Mouse (Mus musculus) adrenal gland, postnatal 10 days (tissue): Measurements from ENCODE around the gene Shank2. TPM values are rescaled to one million over a fixed set of nuclear protein-coding genes. Genes with fewer than 3 reads are reported as not detected.

ENCODE experiments used
- DNase-seq: peaks from one replicate; pipeline ENCODE4 v3.0.0; 2021; ENCODE audit warnings: mixed read lengths
- total RNA-seq, 2 experiments: library from RNA; stranded (reverse); gene quantifications; 2 replicates each; pipeline ENCODE4 v1.2.3; 2021

The Shank2 gene
- total RNA-seq, 2 experiments from 2014 or later: 3.6 to 6.5 TPM

DNA sequence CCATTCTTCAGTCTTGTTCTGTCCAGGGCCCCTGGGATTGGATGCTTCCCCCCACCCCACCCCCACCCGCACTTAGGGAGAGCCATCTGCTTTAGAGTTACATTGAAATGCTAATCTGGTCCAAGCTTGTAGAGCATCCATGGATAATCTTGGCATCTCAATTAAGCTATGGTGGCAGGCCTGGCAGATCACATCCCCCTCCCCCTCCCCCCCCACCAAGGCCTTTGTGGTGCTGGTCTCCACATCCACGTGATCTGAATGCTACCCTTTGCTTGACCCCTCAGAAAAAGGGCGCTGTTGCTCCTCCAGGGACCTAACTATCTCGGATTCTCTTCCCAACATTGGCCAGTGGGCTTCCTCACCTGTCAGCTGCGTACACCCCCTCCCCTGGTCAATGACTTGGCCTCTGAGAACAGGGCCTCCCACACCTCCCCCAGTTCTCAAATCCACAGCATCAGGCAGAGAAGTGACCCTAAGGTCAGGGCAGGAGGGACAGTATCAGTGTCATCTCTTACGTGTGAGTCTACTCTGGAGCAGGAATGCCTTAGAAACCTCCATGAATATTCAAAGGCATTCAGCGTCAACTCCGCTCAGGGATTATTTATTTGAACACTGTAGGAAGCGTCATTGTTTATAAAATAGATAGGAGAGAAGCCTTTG, 104.8 kb downstream of the Shank2 start:
- no peak for DNase-seq

DNA sequence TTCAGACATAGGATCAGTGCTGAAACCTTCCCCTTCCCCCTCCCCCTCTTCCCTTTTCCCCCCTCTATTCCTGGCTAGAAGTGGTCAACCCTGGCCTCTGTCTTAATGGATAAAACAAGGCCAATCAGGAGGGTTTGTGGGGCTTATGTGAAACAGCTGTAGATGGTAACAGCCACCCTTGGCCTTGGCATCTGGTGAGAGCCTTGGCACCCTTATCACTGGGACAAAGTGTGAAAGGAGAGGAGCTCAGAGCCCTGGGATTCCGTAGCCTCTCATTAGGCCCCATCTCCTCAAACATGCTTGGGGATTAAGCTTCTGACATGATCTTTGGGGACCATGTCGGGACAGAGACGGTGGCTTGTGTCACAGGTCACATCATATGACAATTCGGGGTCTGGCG, 106.4 kb downstream of the Shank2 start:
- peak; percentile 27 for DNase-seq

DNA sequence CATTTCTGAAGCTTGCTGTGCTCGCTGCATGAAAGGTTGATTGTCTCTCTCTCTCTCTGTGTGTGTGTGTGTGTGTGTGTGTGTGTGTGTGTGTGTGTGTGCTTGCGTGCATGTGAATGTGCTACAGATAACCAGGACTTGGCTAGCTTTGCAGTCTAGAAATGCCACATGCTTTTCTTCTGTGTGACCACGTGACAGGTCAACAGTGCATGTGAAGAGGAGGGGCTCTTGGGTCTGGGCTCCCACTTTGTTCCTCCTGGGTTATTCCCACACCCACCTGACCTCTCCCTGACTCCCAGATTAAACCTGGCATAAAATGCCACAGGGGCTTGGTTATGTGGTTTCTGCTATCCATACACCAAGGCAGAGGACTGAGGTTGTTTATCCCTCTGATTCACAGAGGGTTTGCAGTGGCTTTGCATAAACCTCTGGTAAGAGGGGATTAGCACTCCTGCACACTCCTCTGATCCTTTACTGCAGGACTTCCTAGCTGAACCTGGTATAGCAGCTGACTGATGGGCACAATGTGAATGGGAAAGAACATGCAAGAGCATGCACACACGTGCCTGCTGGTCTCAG, 109.4 kb downstream of the Shank2 start:
- DNase-seq: no peak

- no peak for DNase-seq
Measured at GRCm38 (mm10) chr7:144111981-144112380, 110.3 kb downstream of the Shank2 start.

DNA sequence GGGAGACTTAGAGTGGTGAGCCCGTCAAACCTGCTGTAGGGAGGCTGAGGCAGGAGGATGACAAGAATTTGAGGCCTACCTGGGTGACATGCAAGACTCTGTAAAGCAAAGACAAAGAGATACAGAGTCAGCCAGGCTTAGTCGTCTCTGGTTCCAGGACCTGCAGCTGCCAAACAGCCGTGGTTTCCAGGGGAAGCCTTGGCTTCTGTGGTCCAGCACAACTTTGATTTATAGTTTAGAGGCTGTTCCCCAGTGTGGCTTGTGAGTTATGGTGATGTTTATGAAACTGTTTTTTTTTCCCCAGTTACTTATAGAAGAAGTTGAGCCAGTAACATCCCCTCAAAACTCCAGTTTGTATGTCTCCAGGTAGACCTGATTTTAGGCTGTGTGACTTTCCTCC, 112.5 kb downstream of the Shank2 start:
- DNase-seq: no peak

DNA sequence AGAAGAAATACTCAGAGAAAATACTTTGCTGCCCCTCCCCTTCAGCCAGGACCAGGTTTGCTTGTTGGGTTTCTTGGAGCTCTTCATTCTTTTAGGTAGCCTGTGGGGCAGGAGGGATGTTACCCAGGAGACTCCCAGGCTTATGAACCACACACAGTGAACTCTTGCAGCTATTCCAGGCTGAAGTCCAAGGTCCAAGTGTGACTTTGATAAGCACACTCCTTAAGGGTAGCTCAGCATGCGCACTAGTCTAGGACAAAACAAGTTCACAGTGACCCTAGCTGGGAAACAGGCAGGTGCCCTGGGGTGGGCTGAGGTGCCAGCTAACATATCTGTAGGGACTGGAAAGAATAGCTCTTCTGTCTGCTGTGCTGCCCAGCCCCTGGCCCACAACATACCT, 117.8 kb downstream of the Shank2 start:
- no peak for DNase-seq

GRCm38 (mm10) chr7:144132699-144133387, 131.1 kb downstream of the Shank2 start:
- no peak for DNase-seq

DNA sequence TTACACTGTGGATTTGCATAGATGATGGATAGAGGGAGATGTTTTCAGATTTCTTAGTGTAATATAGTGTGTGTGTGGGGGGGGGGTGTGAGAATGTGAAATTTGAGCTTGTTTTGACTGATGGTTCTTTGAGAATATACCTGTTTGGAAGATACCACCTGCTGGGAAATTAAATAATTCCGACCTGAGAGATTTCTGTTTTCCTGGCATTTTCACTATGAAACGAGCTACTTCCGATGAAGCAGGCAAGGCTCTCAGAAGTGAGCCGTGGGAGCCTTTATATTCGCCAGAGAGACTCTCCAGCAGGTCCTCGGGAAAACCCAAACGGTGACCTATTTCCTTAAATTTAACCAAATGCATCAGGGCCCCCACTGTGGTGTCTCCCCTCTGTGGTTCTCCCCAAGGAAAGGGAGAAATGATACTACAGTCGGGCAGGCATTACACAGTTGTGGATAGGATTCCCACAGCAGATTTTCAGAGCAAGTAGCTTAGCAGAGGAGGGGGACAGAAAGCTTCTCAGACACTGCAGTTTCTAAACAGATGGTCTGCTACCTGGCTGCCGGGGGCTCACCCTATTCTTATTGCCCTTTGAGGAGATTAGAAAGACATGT, 131.8 kb downstream of the Shank2 start:
- DNase-seq: no peak

GRCm38 (mm10) chr7:144134699-144135098, 133.0 kb downstream of the Shank2 start:
- DNase-seq: no peak

- no peak for DNase-seq
Measured at GRCm38 (mm10) chr7:144137827-144138226, 136.1 kb downstream of the Shank2 start.

- DNase-seq: peak; percentile 14
Measured at GRCm38 (mm10) chr7:144138476-144138875, 136.7 kb downstream of the Shank2 start.

GRCm38 (mm10) chr7:144139691-144140090, 138.0 kb downstream of the Shank2 start:
- DNase-seq: peak; percentile 50

DNA sequence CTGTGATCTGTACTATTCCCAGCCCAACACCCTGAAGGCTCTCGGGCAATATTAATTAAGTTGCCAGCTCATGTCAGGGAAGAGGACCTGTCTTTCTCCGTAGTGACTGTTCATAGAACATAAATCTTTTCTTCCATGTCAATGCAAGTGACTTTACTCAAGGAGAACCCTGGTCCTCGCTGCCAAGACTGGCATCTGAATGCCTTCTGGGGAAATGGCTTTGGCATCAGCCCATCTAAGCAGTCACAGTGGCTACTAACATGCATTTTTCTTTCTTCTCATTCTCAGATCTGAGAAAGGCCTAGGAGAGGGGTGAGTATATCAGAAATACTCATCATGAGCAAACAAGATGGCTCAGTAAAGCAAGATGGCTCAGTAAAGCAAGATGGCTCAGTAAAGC, 138.7 kb downstream of the Shank2 start:
- DNase-seq: peak; percentile 73

GRCm38 (mm10) chr7:144142036-144142435, 140.3 kb downstream of the Shank2 start:
- no peak for DNase-seq

DNA sequence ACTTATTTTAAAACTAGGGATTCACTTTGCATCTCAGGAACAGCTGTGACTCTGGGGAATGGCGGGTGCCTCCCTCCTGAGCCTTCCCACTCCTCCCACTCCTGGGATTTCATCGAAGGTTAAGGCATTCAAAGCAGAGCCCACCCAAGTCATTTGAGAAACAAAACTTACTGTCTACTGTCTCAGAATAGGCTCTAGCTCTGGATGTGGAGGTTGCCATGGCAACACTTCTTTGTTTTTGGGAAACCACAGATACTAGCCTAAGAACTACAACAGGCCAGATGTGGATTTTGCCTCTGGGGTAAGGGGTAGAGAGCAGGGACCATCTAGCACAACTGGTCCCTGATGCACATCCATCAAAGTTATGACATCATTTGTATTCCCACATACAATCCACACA, 142.2 kb downstream of the Shank2 start:
- DNase-seq: no peak

DNA sequence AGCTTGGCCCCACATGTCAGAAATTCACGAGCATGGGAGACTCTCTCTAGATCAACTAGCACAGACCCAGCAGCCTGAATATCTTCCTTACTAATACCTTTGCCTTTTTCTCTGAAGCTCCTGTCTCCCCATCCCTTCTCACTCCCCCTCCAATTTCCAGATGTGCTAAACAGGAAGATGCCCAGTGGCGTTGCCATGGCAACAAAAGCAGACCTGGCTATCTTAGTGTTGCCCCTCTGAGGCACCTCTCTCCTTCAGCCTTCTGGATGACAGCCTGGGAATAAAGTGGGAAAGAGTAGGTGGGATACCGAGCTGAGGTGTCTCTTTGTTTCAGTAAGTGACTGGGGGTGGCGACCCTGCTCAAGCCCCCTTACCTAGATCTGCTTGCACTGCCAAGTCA, 146.4 kb downstream of the Shank2 start:
- DNase-seq: no peak

DNA sequence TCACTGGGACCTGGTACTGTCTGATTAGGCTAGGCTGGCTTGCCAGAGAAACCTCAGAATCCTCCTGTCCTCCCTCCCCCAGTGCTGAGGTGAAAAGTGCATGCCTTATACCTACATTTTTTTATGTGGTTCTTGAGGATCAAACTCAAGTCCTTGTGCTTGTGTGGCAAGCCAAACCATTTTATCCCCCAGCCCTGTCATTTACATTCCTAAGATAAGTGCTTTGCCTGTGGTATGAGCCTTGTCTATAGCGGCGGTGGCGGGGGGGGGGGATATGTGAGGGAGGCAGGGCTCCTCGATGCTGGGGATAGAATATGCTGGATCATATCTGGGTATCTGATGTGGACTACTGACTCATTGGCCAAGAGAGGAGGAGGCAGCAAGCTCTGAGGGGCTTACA, 151.4 kb downstream of the Shank2 start:
- no peak for DNase-seq

DNA sequence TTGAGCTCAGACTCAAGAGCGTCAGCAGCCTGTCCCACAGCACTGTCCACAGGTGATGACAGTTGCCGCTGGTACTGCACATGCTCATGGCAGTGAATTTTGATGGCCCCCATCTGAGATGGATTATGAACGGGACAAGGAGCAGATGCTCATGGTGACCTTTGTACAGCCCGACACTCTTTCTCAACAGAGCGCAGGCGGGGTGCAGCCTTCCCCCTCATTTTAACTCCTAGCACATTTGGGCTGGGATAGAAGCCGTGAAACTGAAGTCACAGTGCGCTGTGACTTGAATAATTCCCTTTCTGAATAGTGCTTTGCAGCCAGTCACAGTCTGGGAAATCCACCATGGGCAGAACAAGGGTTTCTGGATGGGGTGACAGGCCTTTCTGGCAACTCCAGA, 152.0 kb downstream of the Shank2 start:
- DNase-seq: no peak

DNA sequence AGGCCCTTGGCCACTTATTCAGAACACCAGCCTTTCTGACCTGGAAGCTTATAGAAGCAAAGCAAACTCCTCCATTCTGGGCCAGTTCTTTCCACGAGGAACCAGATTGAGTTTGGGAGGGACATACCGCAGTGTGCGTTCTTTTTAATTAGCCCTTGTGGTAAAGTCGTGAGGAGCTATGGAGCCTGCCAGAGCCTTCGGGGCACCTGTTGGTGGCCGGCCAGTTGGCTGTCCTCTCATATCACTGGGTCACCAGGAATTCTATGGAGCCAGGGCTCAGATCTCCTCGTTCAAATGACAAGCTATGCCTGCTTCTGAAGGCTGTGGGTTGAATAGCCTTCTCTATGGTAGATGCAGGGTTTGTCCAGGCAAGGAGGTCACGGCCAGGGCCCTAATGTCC, 156.2 kb downstream of the Shank2 start:
- no peak for DNase-seq

- no peak for DNase-seq
Measured at GRCm38 (mm10) chr7:144159556-144159955, 157.8 kb downstream of the Shank2 start.

GRCm38 (mm10) chr7:144160066-144160465, 158.3 kb downstream of the Shank2 start:
- DNase-seq: no peak

GRCm38 (mm10) chr7:144160646-144161249, 159.0 kb downstream of the Shank2 start:
- DNase-seq: no peak

- no peak for DNase-seq
Measured at GRCm38 (mm10) chr7:144170272-144170671, 168.5 kb downstream of the Shank2 start.
